Mouse (Mus musculus): Measurements from ENCODE around the gene Serpina1d. TPM values are rescaled to one million over a fixed set of nuclear protein-coding genes. Genes with fewer than 3 reads are reported as not detected.

Serpina1d gene
- not detected for total RNA-seq (2023)

GRCm38 (mm10) chr12:103773246-103773851 is at the start of gene Serpina1d:
Gene Serpina1d (minus strand): TSS chr12:103773592.

Other genes with a start within 250 kb of the Serpina1d start
- gene Ppp4r4, start 241.3 kb downstream of the Serpina1d start, total RNA-seq (2023): not detected
- not detected for gene Serpina10, start 142.1 kb downstream of the Serpina1d start, total RNA-seq (2023)
- not detected for gene Serpina6, start 116.4 kb downstream of the Serpina1d start, total RNA-seq (2023)
- not detected for gene Serpina16, start 97.5 kb downstream of the Serpina1d start, total RNA-seq (2023)
- not detected for gene Serpina1f, start 78.1 kb downstream of the Serpina1d start, total RNA-seq (2023)
- not detected for gene Serpina1b, start 56.8 kb upstream of the Serpina1d start, total RNA-seq (2023)
- gene Serpina1a, start 90.0 kb upstream of the Serpina1d start, total RNA-seq (2023): not detected
- not detected for gene Serpina1c, start 131.3 kb upstream of the Serpina1d start, total RNA-seq (2023)
- gene Serpina1e, start 185.4 kb upstream of the Serpina1d start, total RNA-seq (2023): not detected
- not detected for gene Serpina11, start 216.4 kb upstream of the Serpina1d start, total RNA-seq (2023)
- gene Serpina9, start 240.2 kb upstream of the Serpina1d start, total RNA-seq (2023): not detected